ENCODE assay signal across 8 mouse cellular contexts in genomic region chr6:124920318-124921085, GRCm38 (mm10). TPM values are rescaled to one million over a fixed set of nuclear protein-coding genes. Genes with fewer than 3 reads are reported as not detected.
DNase-seq lines count a peak whose midpoint lies in the region; ATAC-seq and TF ChIP-seq lines count a peak whose summit lies in the region.

No protein-coding gene starts in this region.

- H3K9me3 ChIP-seq in heart, embryonic 10.5 days = no peaks in the 10 kb centered on the region
- no peaks in the 10 kb centered on the region for H3K9me3 ChIP-seq in ES-E14 (ENCODE audit: control insufficient read depth, insufficient read depth, low read depth, low read length)
- H3K9me3 ChIP-seq in heart, embryonic 16.5 days (replicated peaks; ENCODE audit: control insufficient read depth, low read length) = no peaks in the 10 kb centered on the region
- no peaks in the 10 kb centered on the region for H3K9me3 ChIP-seq in liver, embryonic 16.5 days (replicated peaks; ENCODE audit: control insufficient read depth, low read length)

- H3K4me1 ChIP-seq in heart, embryonic 10.5 days = peaks cover 54% of the 10 kb centered on the region
- peaks cover 5 to 25% of the 10 kb centered on the region in 2 experiments for H3K4me1 ChIP-seq in ES-E14 (ENCODE audit: control insufficient read depth in 2 of 2, insufficient read depth in 2 of 2, low read length in 2 of 2, poor library complexity in 1 of 2)
- H3K4me1 ChIP-seq in heart, embryonic 16.5 days (ENCODE audit: control insufficient read depth, insufficient read depth, low read length) = peaks cover 45% of the 10 kb centered on the region
- peaks cover 5% of the 10 kb centered on the region for H3K4me1 ChIP-seq in liver, embryonic 16.5 days (ENCODE audit: control insufficient read depth, low read depth, low read length)

- ATAC-seq in heart, embryonic 16.5 days (replicated peaks; ENCODE audit: extremely low read depth, insufficient read depth, low FRiP score) = no peak
- ATAC-seq in liver, embryonic 16.5 days (ENCODE audit: low read depth) = no peak
- ATAC-seq in erythroblast, adult 5-6 weeks (replicated peaks; ENCODE audit: low FRiP score, poor library complexity, severe bottlenecking) = no peak
- no peak for ATAC-seq in megakaryocyte, adult 5-6 weeks (ENCODE audit: poor library complexity, severe bottlenecking)

- in situ Hi-C loops in ES-E14 (cut with MboI; ENCODE audit: low sequenced_read_pairs in 2 of 2, unreplicated experiment in 2 of 2) = no loop called here

- no peaks in the 10 kb centered on the region for H3K36me3 ChIP-seq in heart, embryonic 10.5 days
- peaks cover 3% of the 10 kb centered on the region; the same call in 1 of the 2 replicates for H3K36me3 ChIP-seq in ES-E14 (ENCODE audit: control insufficient read depth, insufficient read depth, low read length, poor library complexity, severe bottlenecking)
- no peaks in the 10 kb centered on the region for H3K36me3 ChIP-seq in heart, embryonic 16.5 days (ENCODE audit: control insufficient read depth, insufficient read depth)
- no peaks in the 10 kb centered on the region for H3K36me3 ChIP-seq in liver, embryonic 16.5 days (ENCODE audit: control insufficient read depth, insufficient read depth)

- peak overlapping the region; percentile 99 for H3K27ac ChIP-seq in heart, embryonic 10.5 days
- peak overlapping the region; percentile 99 for H3K27ac ChIP-seq in ES-E14 (ENCODE audit: insufficient read depth, low read depth, low read length, poor library complexity, severe bottlenecking)
- H3K27ac ChIP-seq in heart, embryonic 16.5 days (ENCODE audit: low read length) = peak overlapping the region; percentile 100
- H3K27ac ChIP-seq in liver, embryonic 16.5 days (ENCODE audit: low read length) = peak overlapping the region; percentile 20; the same call in 1 of the 2 replicates

- peak overlapping the region; percentile 81; the same call in 1 of the 2 replicates for H3K9ac ChIP-seq in ES-E14 (ENCODE audit: insufficient read depth, low read depth, low read length, poor library complexity, severe bottlenecking)
- peak overlapping the region; percentile 67 for H3K9ac ChIP-seq in heart, embryonic 16.5 days (ENCODE audit: low read length)
- H3K9ac ChIP-seq in liver, embryonic 16.5 days (ENCODE audit: low read depth, low read length) = no peak overlapping the region

- H3K4me2 ChIP-seq in heart, embryonic 16.5 days (ENCODE audit: low read depth, low read length) = peak overlapping the region; percentile 66
- H3K4me2 ChIP-seq in liver, embryonic 16.5 days (ENCODE audit: low read depth, low read length) = 0 out of 2 replicates have a peak overlapping the region, but pooled peaks have one; percentile 10

- 29% methylated on average over 9 of the region's 9 CpGs for WGBS in heart, embryonic 10.5 days
- 30% methylated on average over 9 of the region's 9 CpGs for WGBS in heart, embryonic 16.5 days
- 34% methylated on average over 9 of the region's 9 CpGs for WGBS in liver, embryonic 16.5 days (ENCODE audit: insufficient replicate concordance)

- H3K4me3 ChIP-seq in heart, embryonic 10.5 days = peak overlapping the region; percentile 97
- peak overlapping the region; percentile 59 to 65 for H3K4me3 ChIP-seq in ES-E14 (ENCODE audit: insufficient read depth in 1 of 2, low read depth in 1 of 2, low read length in 2 of 2, poor library complexity in 1 of 2, severe bottlenecking in 1 of 2)
- H3K4me3 ChIP-seq in heart, embryonic 16.5 days (ENCODE audit: low read length) = peak overlapping the region; percentile 47; the same call in 1 of the 2 replicates
- no peak overlapping the region for H3K4me3 ChIP-seq in liver, embryonic 16.5 days (ENCODE audit: low read depth, low read length)

- H3K27me3 ChIP-seq in heart, embryonic 10.5 days (ENCODE audit: insufficient read depth, poor library complexity, severe bottlenecking) = no peaks in the 10 kb centered on the region
- H3K27me3 ChIP-seq in heart, embryonic 16.5 days (ENCODE audit: control insufficient read depth, insufficient read depth, low read length) = no peaks in the 10 kb centered on the region
- H3K27me3 ChIP-seq in liver, embryonic 16.5 days (ENCODE audit: control insufficient read depth, insufficient read depth, low read depth, low read length) = peaks cover 54% of the 10 kb centered on the region

- no peak for DNase-seq in heart, embryonic 10.5 days (ENCODE audit: low spot score)
- DNase-seq in heart, adult 8-10 months (ENCODE audit: low spot score) = no peak
- no peak for DNase-seq in ES-E14 (ENCODE audit: low read depth, low spot score)
- no peak for DNase-seq in retina, postnatal 1 day

TF ChIP-seq in ES-E14, 5 proteins besides CTCF, POLR2A, EP300 and RAD21:
- TF ChIP-seq CHD2 (IDR thresholded peaks at IDR 0.05; ENCODE audit: low read depth, low read length) = no peak
- TF ChIP-seq ZC3H11A (IDR thresholded peaks at IDR 0.05; ENCODE audit: borderline replicate concordance, low read depth, low read length) = no peak
- no peak for TF ChIP-seq MAFK (IDR thresholded peaks at IDR 0.05; ENCODE audit: insufficient read depth, low read depth, low read length)
- no peak for TF ChIP-seq HCFC1 (IDR thresholded peaks at IDR 0.05; ENCODE audit: borderline replicate concordance, insufficient read depth, low read length)

RNA-seq across cellular contexts. Expression of gene Ptms, which starts 0.6 kb away (rescaled TPM):
- polyA plus RNA-seq in heart, embryonic 10.5 days (2016; fragmentation: Nextera tagmentation; extraction: Ambion mirVana) = 123 and 174 TPM in 2 replicates
- total RNA-seq in heart, adult 8-10 months (2022) = 100 to 1,000 TPM; 116 to 160 (median 152) TPM
- total RNA-seq in ES-E14 (2012; rRNA removed) = 66.7 and 67.4 TPM in 2 replicates
- 203 and 265 TPM in 2 replicates for polyA plus RNA-seq in heart, embryonic 16.5 days (2015; fragmentation: Nextera tagmentation; extraction: Ambion mirVana)
- polyA plus RNA-seq in liver, embryonic 16.5 days (2015; fragmentation: Nextera tagmentation; extraction: Ambion mirVana) = 42.3 and 49.6 TPM in 2 replicates
- 26.1 and 31.3 TPM in 2 replicates for total RNA-seq in erythroblast, adult 5-6 weeks (2015; ENCODE audit: low replicate concordance)
- total RNA-seq in erythroblast, adult 5-6 weeks (2017; ENCODE audit: low replicate concordance) = 12.0 and 21.8 TPM in 2 replicates
- 129 and 159 TPM in 2 replicates for total RNA-seq in megakaryocyte, adult 5-6 weeks (2015)
- total RNA-seq in megakaryocyte, adult 5-6 weeks (2017) = 195 and 207 TPM in 2 replicates

RNA-seq across cellular contexts. Expression of gene Lag3, which starts 9.0 kb away (rescaled TPM):
- polyA plus RNA-seq in heart, embryonic 10.5 days (2016; fragmentation: Nextera tagmentation; extraction: Ambion mirVana) = 1.2 and 2.8 TPM in 2 replicates
- total RNA-seq in heart, adult 8-10 months (2022) = under 1 TPM in 2 of 4 experiments, not detected in 2; 0.24 to 0.75 TPM
- total RNA-seq in ES-E14 (2012; rRNA removed) = 1.0 and 1.2 TPM in 2 replicates
- 1.1 and 1.7 TPM in 2 replicates for polyA plus RNA-seq in heart, embryonic 16.5 days (2015; fragmentation: Nextera tagmentation; extraction: Ambion mirVana)
- 0.12 and 0.15 TPM in 2 replicates for polyA plus RNA-seq in liver, embryonic 16.5 days (2015; fragmentation: Nextera tagmentation; extraction: Ambion mirVana)
- 1.0 and 2.7 TPM in 2 replicates for total RNA-seq in erythroblast, adult 5-6 weeks (2015; ENCODE audit: low replicate concordance)
- 0.51 TPM in 1 of 2 replicates, not detected in the other for total RNA-seq in erythroblast, adult 5-6 weeks (2017; ENCODE audit: low replicate concordance)
- total RNA-seq in megakaryocyte, adult 5-6 weeks (2015) = 1.2 TPM in 2 replicates
- total RNA-seq in megakaryocyte, adult 5-6 weeks (2017) = 0.44 and 1.4 TPM in 2 replicates

RNA-seq across cellular contexts. Expression of gene Mlf2, which starts 10.7 kb away (rescaled TPM):
- 363 and 402 TPM in 2 replicates for polyA plus RNA-seq in heart, embryonic 10.5 days (2016; fragmentation: Nextera tagmentation; extraction: Ambion mirVana)
- total RNA-seq in heart, adult 8-10 months (2022) = 100 to 1,000 TPM; 177 to 202 (median 195) TPM
- 179 and 196 TPM in 2 replicates for total RNA-seq in ES-E14 (2012; rRNA removed)
- 387 and 398 TPM in 2 replicates for polyA plus RNA-seq in heart, embryonic 16.5 days (2015; fragmentation: Nextera tagmentation; extraction: Ambion mirVana)
- polyA plus RNA-seq in liver, embryonic 16.5 days (2015; fragmentation: Nextera tagmentation; extraction: Ambion mirVana) = 103 and 110 TPM in 2 replicates
- 11.7 and 13.4 TPM in 2 replicates for total RNA-seq in erythroblast, adult 5-6 weeks (2015; ENCODE audit: low replicate concordance)
- 14.1 and 20.7 TPM in 2 replicates for total RNA-seq in erythroblast, adult 5-6 weeks (2017; ENCODE audit: low replicate concordance)
- total RNA-seq in megakaryocyte, adult 5-6 weeks (2015) = 73.6 and 82.9 TPM in 2 replicates
- 50.9 and 70.6 TPM in 2 replicates for total RNA-seq in megakaryocyte, adult 5-6 weeks (2017)

RNA-seq across cellular contexts. Expression of gene Cd4, which starts 32.5 kb away (rescaled TPM):
- 0.05 TPM in 1 of 2 replicates, not detected in the other for polyA plus RNA-seq in heart, embryonic 10.5 days (2016; fragmentation: Nextera tagmentation; extraction: Ambion mirVana)
- total RNA-seq in heart, adult 8-10 months (2022) = under 1 TPM; 0.19 to 0.54 (median 0.25) TPM
- 0.37 and 0.49 TPM in 2 replicates for total RNA-seq in ES-E14 (2012; rRNA removed)
- polyA plus RNA-seq in heart, embryonic 16.5 days (2015; fragmentation: Nextera tagmentation; extraction: Ambion mirVana) = 0.25 and 2.1 TPM in 2 replicates
- polyA plus RNA-seq in liver, embryonic 16.5 days (2015; fragmentation: Nextera tagmentation; extraction: Ambion mirVana) = 0.11 and 0.14 TPM in 2 replicates
- total RNA-seq in erythroblast, adult 5-6 weeks (2015; ENCODE audit: low replicate concordance) = 6.3 and 6.9 TPM in 2 replicates
- total RNA-seq in erythroblast, adult 5-6 weeks (2017; ENCODE audit: low replicate concordance) = 0.70 and 0.94 TPM in 2 replicates
- total RNA-seq in megakaryocyte, adult 5-6 weeks (2015) = 0.09 and 0.71 TPM in 2 replicates
- 0.20 and 0.37 TPM in 2 replicates for total RNA-seq in megakaryocyte, adult 5-6 weeks (2017)

RNA-seq across cellular contexts. Expression of gene Cops7a, which starts 44.8 kb away (rescaled TPM):
- polyA plus RNA-seq in heart, embryonic 10.5 days (2016; fragmentation: Nextera tagmentation; extraction: Ambion mirVana) = 173 and 178 TPM in 2 replicates
- total RNA-seq in heart, adult 8-10 months (2022) = 100 to 1,000 TPM in 2 of 4 experiments, 10 to 100 TPM in 2; 98.1 to 109 (median 103) TPM
- 138 and 141 TPM in 2 replicates for total RNA-seq in ES-E14 (2012; rRNA removed)
- 141 and 145 TPM in 2 replicates for polyA plus RNA-seq in heart, embryonic 16.5 days (2015; fragmentation: Nextera tagmentation; extraction: Ambion mirVana)
- 44.4 and 49.6 TPM in 2 replicates for polyA plus RNA-seq in liver, embryonic 16.5 days (2015; fragmentation: Nextera tagmentation; extraction: Ambion mirVana)
- 10.2 and 16.5 TPM in 2 replicates for total RNA-seq in erythroblast, adult 5-6 weeks (2015; ENCODE audit: low replicate concordance)
- 5.6 and 7.7 TPM in 2 replicates for total RNA-seq in erythroblast, adult 5-6 weeks (2017; ENCODE audit: low replicate concordance)
- 35.4 and 37.2 TPM in 2 replicates for total RNA-seq in megakaryocyte, adult 5-6 weeks (2015)
- total RNA-seq in megakaryocyte, adult 5-6 weeks (2017) = 19.4 and 25.7 TPM in 2 replicates

Comparison
In these comparisons a context has a peak if more than half of its experiments do, and no peak if none do; other contexts are left out.
1. H3K27ac ChIP-seq: peak in every context shown above with its lines; median percentile 100 in heart, embryonic 16.5 days; 99 in heart, embryonic 10.5 days; 99 in ES-E14; 20 in liver, embryonic 16.5 days.